Mouse (Mus musculus): ENCODE results near the gene Gm5134.

Gm5134 gene

GRCm38 (mm10) chr10:75954381-75954811 is at the start of gene Gm5134:
Gm5134 (plus strand) TSS chr10:75954514.
- no peak for DNase-seq

GRCm38 (mm10) chr10:75906882-75907281 is 47.4 kb upstream of the Gm5134 start:
- no peak for DNase-seq

- no peak for DNase-seq
These were observed 43.6 kb upstream of the Gm5134 start for GRCm38 (mm10) chr10:75910698-75911097.

GRCm38 (mm10) chr10:75913013-75913589 is 41.2 kb upstream of the Gm5134 start:
- DNase-seq, result no peak

- no peak for DNase-seq
These were observed 38.8 kb upstream of the Gm5134 start for GRCm38 (mm10) chr10:75915557-75915956.

GRCm38 (mm10) chr10:75916840-75917239 is 37.5 kb upstream of the Gm5134 start:
- no peak for DNase-seq

GRCm38 (mm10) chr10:75919026-75919425 is 35.3 kb upstream of the Gm5134 start:
- DNase-seq, result no peak

- peak; percentile 96 for DNase-seq
These were observed 33.1 kb upstream of the Gm5134 start, which contains the start of gene Smarcb1 for GRCm38 (mm10) chr10:75921026-75921725. Smarcb1 (minus strand) TSS chr10:75921617.

- no peak for DNase-seq
These were observed 32.4 kb upstream of the Gm5134 start for GRCm38 (mm10) chr10:75921726-75922560.

GRCm38 (mm10) chr10:75924324-75924723 is 30.0 kb upstream of the Gm5134 start:
- no peak for DNase-seq

GRCm38 (mm10) chr10:75926396-75926795 is 27.9 kb upstream of the Gm5134 start:
- DNase-seq, result no peak

GRCm38 (mm10) chr10:75930304-75930703 is 24.0 kb upstream of the Gm5134 start:
- DNase-seq, result peak; percentile 65

- no peak for DNase-seq
These were observed 23.0 kb upstream of the Gm5134 start for GRCm38 (mm10) chr10:75931311-75931710.

- peak; percentile 71 for DNase-seq
These were observed 22.1 kb upstream of the Gm5134 start for GRCm38 (mm10) chr10:75932081-75932678.

GRCm38 (mm10) chr10:75932891-75933290 is 21.4 kb upstream of the Gm5134 start, which contains the start of gene Chchd10:
Chchd10 (plus strand) TSS chr10:75933130.
- DNase-seq, result no peak

GRCm38 (mm10) chr10:75934991-75935390 is 19.3 kb upstream of the Gm5134 start:
- no peak for DNase-seq

- peak; percentile 69 for DNase-seq
These were observed 18.4 kb upstream of the Gm5134 start, which contains the start of gene Mmp11 for GRCm38 (mm10) chr10:75935680-75936541. Mmp11 (minus strand) TSS chr10:75936496.

- no peak for DNase-seq
These were observed 17.2 kb upstream of the Gm5134 start for GRCm38 (mm10) chr10:75936909-75937667.

GRCm38 (mm10) chr10:75937851-75938643 is 16.3 kb upstream of the Gm5134 start:
- DNase-seq, result no peak

Data from lung, postnatal 14 days (tissue).